Mouse (Mus musculus): ENCODE measurements at regions not wholly inside any gene's neighbourhood (a gene's known extent, or its start where the extent isn't known, plus 50 kb on each side); places are given as distances from the start of the nearest gene placed in this dataset.

GRCm38 (mm10) chr15:97122263-97122662 lies 66.5 kb upstream of the Slc38a4 start:
- ATAC-seq (ENCODE audit: insufficient read depth), result no peak
- no peaks in the 10 kb centered on the region for H3K36me3 ChIP-seq (replicated peaks; ENCODE audit: control insufficient read depth, insufficient read depth, low read depth)
- H3K27ac ChIP-seq, result no peak overlapping the region
- no peak overlapping the region for H3K9ac ChIP-seq (replicated peaks)
- WGBS (ENCODE audit: insufficient replicate concordance), result 78% methylated on average over 6 of the region's 6 CpGs
- no peaks in the 10 kb centered on the region for H3K9me3 ChIP-seq (ENCODE audit: control insufficient read depth, low read length)
- H3K27me3 ChIP-seq (ENCODE audit: control insufficient read depth, insufficient read depth, low read length), result no peaks in the 10 kb centered on the region
- no peak for DNase-seq (ENCODE audit: low read depth in 3 of 3, low spot score in 3 of 3)
- H3K4me3 ChIP-seq (ENCODE audit: insufficient read depth in 1 of 2, low read depth in 2 of 2, low read length in 2 of 2), result no peak overlapping the region
- no peak for TF ChIP-seq EP300 (IDR thresholded peaks at IDR 0.05; ENCODE audit: low read depth)
- TF ChIP-seq CTCF (IDR thresholded peaks at IDR 0.05; ENCODE audit: low read depth), result no peak
- H3K4me1 ChIP-seq (replicated peaks; ENCODE audit: control insufficient read depth in 2 of 2, insufficient read depth in 2 of 2, low read length in 1 of 2), result no peaks in the 10 kb centered on the region
- H3K4me2 ChIP-seq (ENCODE audit: low read depth), result no peak overlapping the region

- Histone ChIP-seq H3K27ac (no peak overlapping the region), H3K9ac (replicated peaks) (no peak overlapping the region), H3K4me3 (ENCODE audit: insufficient read depth in 1 of 2, low read depth in 2 of 2, low read length in 2 of 2) (no peak overlapping the region), H3K4me2 (ENCODE audit: low read depth) (no peak overlapping the region), H3K9me3 (ENCODE audit: control insufficient read depth, low read length) (no peaks in the 10 kb centered on the region), H3K36me3 (replicated peaks; ENCODE audit: control insufficient read depth, insufficient read depth, low read depth) (no peaks in the 10 kb centered on the region), H3K27me3 (ENCODE audit: control insufficient read depth, insufficient read depth, low read length) (no peaks in the 10 kb centered on the region), H3K4me1 (replicated peaks; ENCODE audit: control insufficient read depth in 2 of 2, insufficient read depth in 2 of 2, low read length in 1 of 2) (no peaks in the 10 kb centered on the region)
- DNase-seq (ENCODE audit: low read depth in 3 of 3, low spot score in 3 of 3), result no peak
- WGBS (ENCODE audit: insufficient replicate concordance), result 73% methylated on average over 19 of the region's 19 CpGs
- no peak for TF ChIP-seq CTCF (IDR thresholded peaks at IDR 0.05; ENCODE audit: low read depth)
- TF ChIP-seq EP300 (IDR thresholded peaks at IDR 0.05; ENCODE audit: low read depth), result no peak
- ATAC-seq (ENCODE audit: insufficient read depth), result no peak
These were observed 56.9 kb upstream of the Slc38a4 start for GRCm38 (mm10) chr15:97112452-97113200.

GRCm38 (mm10) chr15:97111320-97112192 lies 55.8 kb upstream of the Slc38a4 start:
- DNase-seq (ENCODE audit: low read depth in 3 of 3, low spot score in 3 of 3), result no peak
- ATAC-seq (ENCODE audit: insufficient read depth), result no peak
- TF ChIP-seq CTCF (IDR thresholded peaks at IDR 0.05; ENCODE audit: low read depth), result no peak
- TF ChIP-seq EP300 (IDR thresholded peaks at IDR 0.05; ENCODE audit: low read depth), result no peak
- no peaks in the 10 kb centered on the region for H3K9me3 ChIP-seq (ENCODE audit: control insufficient read depth, low read length)
- no peaks in the 10 kb centered on the region for H3K4me1 ChIP-seq (replicated peaks; ENCODE audit: control insufficient read depth in 2 of 2, insufficient read depth in 2 of 2, low read length in 1 of 2)
- H3K27me3 ChIP-seq (ENCODE audit: control insufficient read depth, insufficient read depth, low read length), result no peaks in the 10 kb centered on the region
- no peak overlapping the region for H3K4me3 ChIP-seq (ENCODE audit: insufficient read depth in 1 of 2, low read depth in 2 of 2, low read length in 2 of 2)
- H3K4me2 ChIP-seq (ENCODE audit: low read depth), result no peak overlapping the region
- H3K27ac ChIP-seq, result no peak overlapping the region
- H3K9ac ChIP-seq (replicated peaks), result no peak overlapping the region
- 57% methylated on average over 11 of the region's 11 CpGs for WGBS (ENCODE audit: insufficient replicate concordance)
- no peaks in the 10 kb centered on the region for H3K36me3 ChIP-seq (replicated peaks; ENCODE audit: control insufficient read depth, insufficient read depth, low read depth)

GRCm38 (mm10) chr15:97107779-97108178 lies 52.0 kb upstream of the Slc38a4 start:
- ATAC-seq (ENCODE audit: insufficient read depth) (no peak), DNase-seq (ENCODE audit: low read depth in 3 of 3, low spot score in 3 of 3) (no peak)
- Histone ChIP-seq H3K9ac (replicated peaks) (no peak overlapping the region), H3K27ac (no peak overlapping the region), H3K4me2 (ENCODE audit: low read depth) (no peak overlapping the region), H3K36me3 (replicated peaks; ENCODE audit: control insufficient read depth, insufficient read depth, low read depth) (no peaks in the 10 kb centered on the region), H3K4me3 (ENCODE audit: insufficient read depth in 1 of 2, low read depth in 2 of 2, low read length in 2 of 2) (no peak overlapping the region), H3K4me1 (replicated peaks; ENCODE audit: control insufficient read depth in 2 of 2, insufficient read depth in 2 of 2, low read length in 1 of 2) (peaks cover 0 to 9% of the 10 kb centered on the region in 2 experiments; a peak in 2 of 4 replicates), H3K27me3 (ENCODE audit: control insufficient read depth, insufficient read depth, low read length) (no peaks in the 10 kb centered on the region), H3K9me3 (ENCODE audit: control insufficient read depth, low read length) (no peaks in the 10 kb centered on the region)
- TF ChIP-seq EP300 (IDR thresholded peaks at IDR 0.05; ENCODE audit: low read depth) (no peak), CTCF (IDR thresholded peaks at IDR 0.05; ENCODE audit: low read depth) (no peak)
- WGBS (ENCODE audit: insufficient replicate concordance), result 22% methylated on average over 10 of the region's 10 CpGs

- no peak overlapping the region for H3K27ac ChIP-seq
- no peak overlapping the region for H3K4me3 ChIP-seq (ENCODE audit: insufficient read depth in 1 of 2, low read depth in 2 of 2, low read length in 2 of 2)
- H3K9me3 ChIP-seq (ENCODE audit: control insufficient read depth, low read length), result no peaks in the 10 kb centered on the region
- H3K4me2 ChIP-seq (ENCODE audit: low read depth), result no peak overlapping the region
- ATAC-seq (ENCODE audit: insufficient read depth) (no peak), DNase-seq (ENCODE audit: low read depth in 3 of 3, low spot score in 3 of 3) (no peak)
- 67% methylated on average over 6 of the region's 6 CpGs for WGBS (ENCODE audit: insufficient replicate concordance)
- no peak overlapping the region for H3K9ac ChIP-seq (replicated peaks)
- TF ChIP-seq EP300 (IDR thresholded peaks at IDR 0.05; ENCODE audit: low read depth) (no peak), CTCF (IDR thresholded peaks at IDR 0.05; ENCODE audit: low read depth) (no peak)
- peaks cover 0 to 9% of the 10 kb centered on the region in 2 experiments; a peak in 2 of 4 replicates for H3K4me1 ChIP-seq (replicated peaks; ENCODE audit: control insufficient read depth in 2 of 2, insufficient read depth in 2 of 2, low read length in 1 of 2)
- H3K27me3 ChIP-seq (ENCODE audit: control insufficient read depth, insufficient read depth, low read length), result no peaks in the 10 kb centered on the region
- H3K36me3 ChIP-seq (replicated peaks; ENCODE audit: control insufficient read depth, insufficient read depth, low read depth), result no peaks in the 10 kb centered on the region
These were observed 50.8 kb upstream of the Slc38a4 start for GRCm38 (mm10) chr15:97106556-97106955.
